Mouse (Mus musculus) splenic B cell, adult 2 months (primary cell): ENCODE measurements around the gene Grk5.
A peak's percentile ranks its signal among the peaks of the same experiment; 100 is the strongest.
"Not testable (repeated sequence)": the region's sequence is repeated elsewhere in the genome, so short reads cannot be mapped to it uniquely, and the experiment has no call there.

ENCODE experiments used
- DNase-seq: peaks from one replicate; pipeline ENCODE4 v3.0.0-alpha.2; 2011; ENCODE audit warnings: low read depth, low spot score
- H3K27me3 ChIP-seq: 2 replicates; pipeline ENCODE4 v1.6.1; 2012; ENCODE audit warnings: mild to moderate bottlenecking, low read length, moderate library complexity, mixed read lengths; ENCODE audit not compliant: control insufficient read depth, poor library complexity, insufficient read depth, severe bottlenecking
- H3K36me3 ChIP-seq: 2 replicates; pipeline ENCODE4 v1.6.1; 2012; ENCODE audit warnings: mild to moderate bottlenecking, low read length, moderate library complexity, mixed read lengths; ENCODE audit not compliant: control insufficient read depth, poor library complexity, insufficient read depth, severe bottlenecking

Grk5 gene

GRCm38 (mm10) chr19:60891123-60891470 is 1.5 kb downstream of the Grk5 start:
- DNase-seq, result no peak
- H3K36me3 ChIP-seq, result no peaks in the 10 kb centered on the region
- no peaks in the 10 kb centered on the region for H3K27me3 ChIP-seq

GRCm38 (mm10) chr19:60891934-60892547 is 2.5 kb downstream of the Grk5 start:
- no peaks in the 10 kb centered on the region for H3K27me3 ChIP-seq
- H3K36me3 ChIP-seq, result no peaks in the 10 kb centered on the region
- peak; percentile 83 for DNase-seq

- Histone ChIP-seq H3K36me3 (no peaks in the 10 kb centered on the region), H3K27me3 (no peaks in the 10 kb centered on the region)
- DNase-seq, result no peak
Observed at GRCm38 (mm10) chr19:60895251-60895880, 5.8 kb downstream of the Grk5 start.

- DNase-seq, result no peak
- no peaks in the 10 kb centered on the region for H3K36me3 ChIP-seq
- no peaks in the 10 kb centered on the region for H3K27me3 ChIP-seq
Observed at GRCm38 (mm10) chr19:60903139-60903538, 13.6 kb downstream of the Grk5 start.

- Histone ChIP-seq H3K27me3 (no peaks in the 10 kb centered on the region), H3K36me3 (no peaks in the 10 kb centered on the region)
- DNase-seq, result peak; percentile 43
Observed at GRCm38 (mm10) chr19:60903971-60904370, 14.4 kb downstream of the Grk5 start.

GRCm38 (mm10) chr19:60905477-60905876 is 15.9 kb downstream of the Grk5 start:
- H3K27me3 ChIP-seq, result no peaks in the 10 kb centered on the region

GRCm38 (mm10) chr19:60910304-60910703 is 20.8 kb downstream of the Grk5 start:
- Histone ChIP-seq H3K36me3 (no peaks in the 10 kb centered on the region), H3K27me3 (no peaks in the 10 kb centered on the region)
- DNase-seq, result peak; percentile 14

More at GRCm38 (mm10) chr19:60905477-60905876, 15.9 kb downstream of the Grk5 start:
- no peaks in the 10 kb centered on the region for H3K36me3 ChIP-seq
- DNase-seq, result no peak

- no peak for DNase-seq
- Histone ChIP-seq H3K36me3 (no peaks in the 10 kb centered on the region), H3K27me3 (no peaks in the 10 kb centered on the region)
Observed at GRCm38 (mm10) chr19:60911653-60912052, 22.1 kb downstream of the Grk5 start.

- H3K27me3 ChIP-seq, result no peaks in the 10 kb centered on the region
- H3K36me3 ChIP-seq, result no peaks in the 10 kb centered on the region
- DNase-seq, result no peak
Observed at GRCm38 (mm10) chr19:60915236-60915635, 25.7 kb downstream of the Grk5 start.

- no peaks in the 10 kb centered on the region for H3K36me3 ChIP-seq
Observed at GRCm38 (mm10) chr19:60915862-60916261, 26.3 kb downstream of the Grk5 start.

GRCm38 (mm10) chr19:60916869-60917570 is 27.5 kb downstream of the Grk5 start:
- DNase-seq, result no peak
- Histone ChIP-seq H3K36me3 (no peaks in the 10 kb centered on the region), H3K27me3 (no peaks in the 10 kb centered on the region)

More at GRCm38 (mm10) chr19:60915862-60916261, 26.3 kb downstream of the Grk5 start:
- DNase-seq, result no peak
- no peaks in the 10 kb centered on the region for H3K27me3 ChIP-seq

- H3K36me3 ChIP-seq, H3K27me3 ChIP-seq, DNase-seq: not testable (repeated sequence)
Observed at GRCm38 (mm10) chr19:60924534-60924933, 35.0 kb downstream of the Grk5 start.

- H3K27me3 ChIP-seq, result no peaks in the 10 kb centered on the region
- DNase-seq, result peak; percentile 19
- H3K36me3 ChIP-seq, result no peaks in the 10 kb centered on the region
Observed at GRCm38 (mm10) chr19:60935001-60935400, 45.5 kb downstream of the Grk5 start.

GRCm38 (mm10) chr19:60939954-60940379 is 50.4 kb downstream of the Grk5 start:
- no peaks in the 10 kb centered on the region for H3K36me3 ChIP-seq
- DNase-seq, result peak; percentile 71
- no peaks in the 10 kb centered on the region for H3K27me3 ChIP-seq

GRCm38 (mm10) chr19:60940866-60941265 is 51.3 kb downstream of the Grk5 start:
- no peak for DNase-seq
- Histone ChIP-seq H3K36me3 (no peaks in the 10 kb centered on the region), H3K27me3 (no peaks in the 10 kb centered on the region)
